12 mouse cellular contexts compared by ENCODE assay signal in the genomic region with DNA sequence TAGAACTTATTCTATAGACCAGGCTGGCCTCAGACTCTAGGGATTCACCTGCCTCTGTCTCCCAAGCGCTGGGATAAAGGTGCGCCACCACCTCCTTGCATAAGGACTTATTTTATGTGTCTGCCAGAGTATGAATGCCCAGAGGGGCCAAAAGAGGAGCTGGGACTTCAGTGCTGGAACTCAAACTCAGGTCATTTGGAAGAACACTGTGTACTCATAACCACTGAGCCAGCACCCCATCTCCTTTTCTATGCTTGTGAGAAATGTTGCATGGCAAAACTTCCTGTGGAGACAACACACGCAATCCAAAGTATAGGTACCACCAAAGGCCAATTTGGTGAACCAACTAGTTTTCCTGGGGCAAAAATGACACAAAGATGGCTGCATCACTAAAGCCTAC.
DNase-seq lines count a peak whose midpoint lies in the region.
"Had no signal": no experiment of that assay in that cellular context is flagged by ENCODE, and none has a peak within 500 bp of the region (broad histone marks: within the 10 kb centered on the region; RNA-seq: fewer than 3 reads in every experiment).

No protein-coding gene starts in this region.

- DNase-seq in fat pad, adult 2 months (ENCODE audit: extremely low read depth, low read depth, low spot score) = peak; percentile 93
- DNase-seq in right cerebral cortex, postnatal 14 days = no peak
- DNase-seq: adrenal gland, adult 2 months; adrenal gland, adult 8-10 months; adrenal gland, postnatal 10 days; adrenal gland, postnatal 14 days; adrenal gland, postnatal 25 days; adrenal gland, postnatal 36 days; B cell, adult 2 months; cerebellum, adult 11 months; cerebellum, adult 18-20 months; cerebellum, adult 2 months had no signal
